Mouse (Mus musculus): Measurements from ENCODE around the gene Arid3a.

DNA sequence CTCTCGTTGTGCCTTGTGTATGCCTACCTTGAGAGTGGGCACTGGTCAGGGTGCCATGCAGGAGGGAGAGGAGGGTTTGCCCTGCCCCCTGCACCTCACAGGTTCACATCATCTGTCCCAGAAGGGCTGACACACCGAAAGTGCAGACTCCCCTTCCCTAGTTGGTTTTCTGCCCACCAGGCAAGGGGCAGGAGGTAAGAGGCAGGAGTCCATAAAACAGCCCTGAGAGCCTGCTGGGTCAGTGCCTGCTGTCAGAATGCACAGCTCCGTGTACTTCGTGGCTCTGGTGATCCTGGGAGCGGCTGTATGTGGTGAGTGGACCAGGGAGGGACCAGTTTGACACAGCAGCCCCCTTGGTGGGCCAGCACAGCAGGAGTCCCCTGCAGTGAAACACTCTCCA is 36.2 kb upstream of the Arid3a start, which contains the start of gene Cfd:
- TF ChIP-seq POLR2A (IDR thresholded peaks at IDR 0.05; ENCODE audit: control insufficient read depth, extremely low read depth, insufficient read depth, low read length, poor library complexity) = no peak
- TF ChIP-seq CTCF (IDR thresholded peaks at IDR 0.05; ENCODE audit: borderline replicate concordance, control insufficient read depth, extremely low read depth, insufficient read depth, low read length, poor library complexity) = no peak
